In the genomic region with DNA sequence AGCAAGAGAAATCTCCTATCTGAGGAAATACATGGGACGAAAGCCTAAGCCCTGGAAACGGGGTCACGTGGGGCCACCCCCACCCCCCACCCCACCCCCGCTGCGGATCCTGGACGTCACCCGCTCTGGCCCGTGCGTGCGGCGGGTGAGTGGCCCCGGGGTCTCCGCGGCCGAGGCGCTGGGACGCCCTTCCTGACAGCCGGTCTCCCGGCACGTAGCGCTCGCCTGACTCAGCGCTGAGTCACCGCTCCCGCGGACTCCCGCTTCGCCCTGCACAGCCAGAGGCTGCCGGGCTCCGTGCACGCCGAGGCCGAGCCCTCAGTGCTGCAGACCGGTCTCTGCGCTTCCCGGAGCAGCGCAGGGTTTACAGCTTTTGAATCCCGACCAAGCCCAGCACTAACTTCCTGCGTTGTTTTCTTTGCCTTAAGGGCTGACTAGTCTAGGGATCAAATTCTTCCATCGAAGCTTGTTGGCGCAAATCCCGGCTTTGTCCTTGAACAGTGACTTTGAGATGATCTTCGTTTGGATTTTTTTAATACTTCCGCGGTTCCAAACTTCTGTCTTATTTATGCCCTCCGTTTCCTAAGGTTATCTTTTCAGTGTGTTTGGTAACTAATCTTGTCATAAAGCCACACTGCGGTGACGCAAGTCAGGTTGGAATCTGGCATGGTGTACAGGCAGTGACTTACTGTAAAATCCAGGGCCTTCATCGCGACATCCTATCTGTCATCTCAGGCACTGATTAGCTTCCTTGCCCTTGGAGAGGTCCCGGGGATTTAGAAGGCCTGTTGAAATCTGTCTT, we compare ENCODE assay signal across 8 mouse cellular contexts.
DNase-seq lines count a peak whose midpoint lies in the region; ATAC-seq lines count a peak whose summit lies in the region.

No protein-coding gene starts in this region.

- DNase-seq in adrenal gland, adult 18-20 months (ENCODE audit: low spot score in 2 of 2): peak; percentile 70 to 72
- peak; percentile 72 for DNase-seq in cerebellum, postnatal 36 days
- peak; percentile 40 to 75 for DNase-seq in gastrocnemius, adult 8-10 months (ENCODE audit: low spot score in 2 of 2)
- DNase-seq in left cerebral cortex, postnatal 14 days (ENCODE audit: low spot score in 2 of 2): peak; percentile 43 to 59
- DNase-seq in right cerebral cortex, postnatal 14 days: peak; percentile 57

- ATAC-seq in hindbrain, embryonic 16.5 days: peak; percentile 98
- peak; percentile 98 for ATAC-seq in megakaryocyte progenitor cell, adult 5-6 weeks (replicated peaks; ENCODE audit: poor library complexity)
- ATAC-seq in activated CD4-positive, CD25-positive, alpha-beta regulatory T cell, adult 4 months: no peak

- no peaks in the 10 kb centered on the region for H3K9me3 ChIP-seq in hindbrain, embryonic 16.5 days (ENCODE audit: control insufficient read depth, low read length)

- H3K9ac ChIP-seq in hindbrain, embryonic 16.5 days (ENCODE audit: low read depth, low read length): peak overlapping the region; percentile 74

- no peaks in the 10 kb centered on the region for H3K36me3 ChIP-seq in hindbrain, embryonic 16.5 days (ENCODE audit: control insufficient read depth, insufficient read depth, low read length)

- intact Hi-C loops in left cerebral cortex, postnatal 14 days (cut with DNase I): loop anchor here (5.0 kb wide), 1 partner anchor 76 kb away; no protein-coding TSS in a partner anchor

- 7% methylated on average over 50 of the region's 51 CpGs for WGBS in hindbrain, embryonic 16.5 days

- peaks cover 5% of the 10 kb centered on the region; the same call in 1 of the 2 replicates for H3K4me1 ChIP-seq in hindbrain, embryonic 16.5 days (ENCODE audit: control insufficient read depth, insufficient read depth, low read depth, low read length)

- peak overlapping the region; percentile 77 for H3K4me2 ChIP-seq in hindbrain, embryonic 16.5 days (ENCODE audit: low read length)

- no peaks in the 10 kb centered on the region for H3K27me3 ChIP-seq in hindbrain, embryonic 16.5 days (replicated peaks; ENCODE audit: control insufficient read depth, insufficient read depth, low read length)

- H3K27ac ChIP-seq in hindbrain, embryonic 16.5 days (ENCODE audit: low read depth, low read length): peak overlapping the region; percentile 79

- peak overlapping the region; percentile 58 for H3K4me3 ChIP-seq in hindbrain, embryonic 16.5 days (ENCODE audit: low read length)
